Mouse (Mus musculus): ENCODE data around the gene Gm3250. TPM values are rescaled to one million over a fixed set of nuclear protein-coding genes. Genes with fewer than 3 reads are reported as not detected.

Gm3250 gene
- polyA plus RNA-seq (2017; shearing (Covaris generic)), result not detected

GRCm38 (mm10) chr10:77782442-77782841, at the start of gene Gm3250:
Gene Gm3250 (minus strand): TSS chr10:77782542.

GRCm38 (mm10) chr10:77826951-77827350, 44.6 kb upstream of the Gm3250 start, which contains the start of gene Krtap10-4:
Gene Krtap10-4 (minus strand): TSS chr10:77827095.

GRCm38 (mm10) chr10:77814382-77814781, 32.0 kb upstream of the Gm3250 start, which contains the start of gene Gm2696:
Gene Gm2696 (plus strand): TSS chr10:77814682.

GRCm38 (mm10) chr10:77811743-77812142, 29.4 kb upstream of the Gm3250 start, which contains the start of gene Gm9507:
Gene Gm9507 (minus strand): TSS chr10:77811843.

GRCm38 (mm10) chr10:77798921-77799508, 16.7 kb upstream of the Gm3250 start, which contains the start of gene Gm19668:
Gene Gm19668 (minus strand): TSS chr10:77799133.

GRCm38 (mm10) chr10:77794976-77795375, 12.6 kb upstream of the Gm3250 start, which contains the start of gene Gm9639:
Gene Gm9639 (minus strand): TSS chr10:77795076.

GRCm38 (mm10) chr10:77787876-77788275, 5.5 kb upstream of the Gm3250 start, which contains the start of gene Gm7137:
Gene Gm7137 (minus strand): TSS chr10:77788200.

GRCm38 (mm10) chr10:77776844-77777243, 5.5 kb downstream of the Gm3250 start, which contains the start of gene Gm7138:
Gene Gm7138 (minus strand): TSS chr10:77776944.

GRCm38 (mm10) chr10:77771225-77771624, 11.1 kb downstream of the Gm3250 start, which contains the start of gene Gm3238:
Gene Gm3238 (minus strand): TSS chr10:77771325.

GRCm38 (mm10) chr10:77759582-77759981, 22.8 kb downstream of the Gm3250 start, which contains the start of gene Gm3233:
Gene Gm3233 (minus strand): TSS chr10:77759682.

GRCm38 (mm10) chr10:77751254-77751653, 31.1 kb downstream of the Gm3250 start, which contains the start of gene Gm9736:
Gene Gm9736 (minus strand): TSS chr10:77751354.

GRCm38 (mm10) chr10:77741924-77742688, 40.2 kb downstream of the Gm3250 start, which contains the start of gene Gm18596:
Gene Gm18596 (minus strand): TSS chr10:77742638.

Other genes with a start within 250 kb of the Gm3250 start
- 86.6 TPM for gene Pttg1ip, start 200.8 kb downstream of the Gm3250 start, polyA plus RNA-seq (2017; shearing (Covaris generic))
- gene Sumo3, start 176.4 kb downstream of the Gm3250 start, polyA plus RNA-seq (2017; shearing (Covaris generic)), result 103 TPM
- gene Gm49325, start 176.3 kb downstream of the Gm3250 start, polyA plus RNA-seq (2017; shearing (Covaris generic)), result not detected
- 54.5 TPM for gene Ube2g2, start 160.3 kb downstream of the Gm3250 start, polyA plus RNA-seq (2017; shearing (Covaris generic))
- 0.70 TPM for gene Tspear, start 96.0 kb downstream of the Gm3250 start, polyA plus RNA-seq (2017; shearing (Covaris generic))
- gene Gm19402, start 91.8 kb downstream of the Gm3250 start, polyA plus RNA-seq (2017; shearing (Covaris generic)), result not detected
- not detected for gene Gm9508, start 85.3 kb downstream of the Gm3250 start, polyA plus RNA-seq (2017; shearing (Covaris generic))
- not detected for gene Gm10272, start 75.9 kb downstream of the Gm3250 start, polyA plus RNA-seq (2017; shearing (Covaris generic))
- gene Gm10024, start 71.1 kb downstream of the Gm3250 start, polyA plus RNA-seq (2017; shearing (Covaris generic)), result not detected
- gene Gm10142, start 66.7 kb downstream of the Gm3250 start, polyA plus RNA-seq (2017; shearing (Covaris generic)), result not detected
- not detected for gene Krtap12-1, start 61.9 kb downstream of the Gm3250 start, polyA plus RNA-seq (2017; shearing (Covaris generic))
- not detected for gene Gm10100, start 56.1 kb downstream of the Gm3250 start, polyA plus RNA-seq (2017; shearing (Covaris generic))
- not detected for gene Gm18596, start 39.9 kb downstream of the Gm3250 start, polyA plus RNA-seq (2017; shearing (Covaris generic))
- not detected for gene Gm9736, start 31.2 kb downstream of the Gm3250 start, polyA plus RNA-seq (2017; shearing (Covaris generic))
- gene Gm3233, start 22.9 kb downstream of the Gm3250 start, polyA plus RNA-seq (2017; shearing (Covaris generic)), result not detected
- gene Gm3238, start 11.2 kb downstream of the Gm3250 start, polyA plus RNA-seq (2017; shearing (Covaris generic)), result not detected
- gene Gm7138, start 5.6 kb downstream of the Gm3250 start, polyA plus RNA-seq (2017; shearing (Covaris generic)), result not detected
- not detected for gene Gm7137, start 5.7 kb upstream of the Gm3250 start, polyA plus RNA-seq (2017; shearing (Covaris generic))
- gene Gm9639, start 12.5 kb upstream of the Gm3250 start, polyA plus RNA-seq (2017; shearing (Covaris generic)), result not detected
- not detected for gene Gm19668, start 16.6 kb upstream of the Gm3250 start, polyA plus RNA-seq (2017; shearing (Covaris generic))
- not detected for gene Gm9507, start 29.3 kb upstream of the Gm3250 start, polyA plus RNA-seq (2017; shearing (Covaris generic))
- not detected for gene Gm2696, start 32.1 kb upstream of the Gm3250 start, polyA plus RNA-seq (2017; shearing (Covaris generic))
- not detected for gene Krtap10-4, start 44.6 kb upstream of the Gm3250 start, polyA plus RNA-seq (2017; shearing (Covaris generic))
- gene Krtap10-10, start 53.4 kb upstream of the Gm3250 start, polyA plus RNA-seq (2017; shearing (Covaris generic)), result not detected
- gene Gm36176, start 64.3 kb upstream of the Gm3250 start, polyA plus RNA-seq (2017; shearing (Covaris generic)), result not detected
- gene Gm10318, start 70.3 kb upstream of the Gm3250 start, polyA plus RNA-seq (2017; shearing (Covaris generic)), result not detected
- not detected for gene Gm3285, start 79.4 kb upstream of the Gm3250 start, polyA plus RNA-seq (2017; shearing (Covaris generic))
- gene Lrrc3, start 120.0 kb upstream of the Gm3250 start, polyA plus RNA-seq (2017; shearing (Covaris generic)), result not detected
- gene Trpm2, start 188.0 kb upstream of the Gm3250 start, polyA plus RNA-seq (2017; shearing (Covaris generic)), result 0.74 TPM
- 7.1 TPM for gene 1810043G02Rik, start 196.0 kb upstream of the Gm3250 start, polyA plus RNA-seq (2017; shearing (Covaris generic))
- 125 TPM for gene Pfkl, start 227.5 kb upstream of the Gm3250 start, polyA plus RNA-seq (2017; shearing (Covaris generic))

All from effector memory CD4-positive, alpha-beta T cell, adult 5 months (primary cell).